Mouse (Mus musculus) neural tube, embryonic 12.5 days (tissue): ENCODE results near the gene Ifit1bl2. TPM values are rescaled to one million over a fixed set of nuclear protein-coding genes. Genes with fewer than 3 reads are reported as not detected.

ENCODE experiments used
- ATAC-seq: fragments of 200-750 bp; cut with Nextera tagmentation; 2 replicates; pipeline ENCODE4 v1.8.0; 2017; ENCODE audit warnings: low read depth, mild to moderate bottlenecking, moderate TSS enrichment, moderate library complexity; ENCODE audit not compliant: low FRiP score
- H3K27ac ChIP-seq: fragments of 300-500 bp; sonication (generic); 2 replicates; pipeline ENCODE4 v1.5.1; 2016
- H3K27me3 ChIP-seq: fragments of 300-500 bp; sonication (generic); replicated peaks from 2 replicates; pipeline ENCODE4 v1.6.1; 2016; ENCODE audit warnings: mild to moderate bottlenecking
- H3K36me3 ChIP-seq: fragments of 300-500 bp; sonication (generic); 2 replicates; pipeline ENCODE4 v1.6.1; 2016; ENCODE audit warnings: mild to moderate bottlenecking
- H3K4me1 ChIP-seq: fragments of 300-500 bp; sonication (generic); 2 replicates; pipeline ENCODE4 v1.6.1; 2016
- H3K4me2 ChIP-seq: fragments of 300-500 bp; sonication (generic); replicated peaks from 2 replicates; pipeline ENCODE4 v1.6.1; 2016; ENCODE audit warnings: mild to moderate bottlenecking
- H3K4me3 ChIP-seq: fragments of 300-500 bp; sonication (generic); 2 replicates; pipeline ENCODE4 v1.5.1; 2016
- H3K9ac ChIP-seq: fragments of 300-500 bp; sonication (generic); 2 replicates; pipeline ENCODE4 v1.6.1; 2016; ENCODE audit warnings: mild to moderate bottlenecking
- H3K9me3 ChIP-seq: fragments of 300-500 bp; sonication (generic); 2 replicates; pipeline ENCODE4 v1.6.1; 2016; ENCODE audit warnings: mild to moderate bottlenecking
- WGBS: fragments of 180-500 bp; shearing (Covaris S2); methylation state at CpG from one replicate; pipeline ENCODE4 v1.1.7; 2016; 5-methylcytosine and 5-hydroxymethylcytosine counted together
- polyA plus RNA-seq: library from polyadenylated mRNA; unstranded; fragments of >200 nt; fragmentation: Nextera tagmentation; extraction: Ambion mirVana; gene quantifications from 2 replicates; pipeline ENCODE4 v1.2.1, GENCODE M21; 2016

Ifit1bl2 gene
- polyA plus RNA-seq, 1 experiment from 2014 or later, result 0.22 TPM

DNA sequence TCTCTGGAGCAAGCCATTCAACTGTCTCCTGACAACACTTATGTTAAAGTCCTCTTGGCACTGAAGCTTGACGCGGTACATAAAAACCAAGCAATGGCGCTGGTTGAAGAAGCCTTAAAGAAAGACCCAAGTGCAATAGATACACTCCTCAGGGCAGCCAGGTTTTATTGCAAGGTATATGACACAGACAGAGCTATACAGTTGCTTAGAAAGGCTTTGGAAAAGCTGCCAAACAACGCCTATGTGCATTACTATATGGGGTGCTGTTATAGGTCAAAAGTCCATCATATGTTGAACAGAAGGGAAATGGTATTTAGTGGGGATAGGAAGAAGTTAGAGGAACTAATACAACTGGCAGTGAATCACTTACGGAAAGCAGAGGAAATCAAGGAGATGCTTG, 66.9 kb downstream of the Ifit1bl2 start:
- no peak overlapping the region for H3K9ac ChIP-seq
- no peak overlapping the region for H3K27ac ChIP-seq
- H3K4me3 ChIP-seq, result no peak overlapping the region
- H3K4me2 ChIP-seq, result no peak overlapping the region
- no peaks in the 10 kb centered on the region for H3K4me1 ChIP-seq
- no peaks in the 10 kb centered on the region for H3K36me3 ChIP-seq
- no peaks in the 10 kb centered on the region for H3K27me3 ChIP-seq
- ATAC-seq, result no peak
- WGBS, result 92% methylated on average over 5 of the region's 5 CpGs
- H3K9me3 ChIP-seq, result no peaks in the 10 kb centered on the region

DNA sequence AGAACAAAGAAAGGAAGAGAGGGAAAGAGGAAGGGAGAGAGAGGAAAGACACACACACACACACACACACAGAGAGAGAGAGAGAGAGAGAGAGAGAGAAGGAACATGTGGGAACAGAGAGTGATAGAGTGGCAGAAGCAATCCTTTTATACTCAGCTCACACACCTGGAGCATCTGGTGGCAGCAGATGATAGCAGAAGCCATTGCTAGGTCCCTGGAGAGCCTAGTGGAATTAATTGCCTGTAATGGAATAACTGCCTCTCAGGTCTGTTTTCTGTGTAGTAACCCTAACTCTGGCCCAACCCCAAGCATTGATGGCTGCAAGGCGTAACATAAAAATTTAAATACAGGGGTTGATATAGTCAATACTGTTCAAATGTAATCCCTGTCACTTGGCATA, 69.5 kb downstream of the Ifit1bl2 start:
- H3K27ac ChIP-seq, result no peak overlapping the region
- no peak overlapping the region for H3K9ac ChIP-seq
- H3K27me3 ChIP-seq, result no peaks in the 10 kb centered on the region
- ATAC-seq, result no peak
- 85% methylated on average over 1 of the region's 1 CpGs for WGBS
- H3K4me2 ChIP-seq, result no peak overlapping the region
- no peaks in the 10 kb centered on the region for H3K36me3 ChIP-seq
- H3K4me3 ChIP-seq, result no peak overlapping the region
- H3K4me1 ChIP-seq, result no peaks in the 10 kb centered on the region
- no peaks in the 10 kb centered on the region for H3K9me3 ChIP-seq

DNA sequence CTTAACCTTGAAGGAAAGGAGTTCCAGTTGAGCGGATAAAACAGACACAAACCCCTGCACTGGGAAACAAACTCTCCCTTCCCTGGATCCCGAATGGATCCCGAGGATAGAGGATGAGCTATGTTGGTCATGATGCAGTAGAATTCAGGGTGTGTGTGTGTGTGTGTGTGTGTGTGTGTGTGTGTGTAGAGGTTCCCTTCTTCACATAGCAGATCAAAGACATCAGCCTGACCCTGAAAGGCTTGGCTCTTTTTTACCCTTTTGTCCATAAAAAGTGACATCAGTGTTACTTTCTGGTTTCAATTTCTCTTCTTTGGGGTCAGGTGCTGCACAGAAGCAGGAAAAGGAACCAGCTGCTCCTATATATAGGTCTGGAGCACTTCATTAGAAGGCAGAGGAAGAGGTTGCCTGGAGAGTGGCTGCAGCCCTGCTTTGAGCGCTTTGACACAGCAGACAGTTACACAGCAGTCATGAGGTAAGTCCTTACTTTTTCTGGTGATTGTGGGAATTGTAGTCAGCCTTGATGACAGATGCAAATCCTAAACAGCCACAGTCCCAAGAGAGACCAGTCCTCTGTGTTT, 70.6 kb downstream of the Ifit1bl2 start:
- Histone ChIP-seq H3K4me2 (no peak overlapping the region), H3K9ac (no peak overlapping the region), H3K27ac (no peak overlapping the region), H3K36me3 (no peaks in the 10 kb centered on the region), H3K4me3 (no peak overlapping the region), H3K4me1 (no peaks in the 10 kb centered on the region), H3K9me3 (no peaks in the 10 kb centered on the region), H3K27me3 (no peaks in the 10 kb centered on the region)
- WGBS, result 72% methylated on average over 4 of the region's 4 CpGs
- no peak for ATAC-seq

DNA sequence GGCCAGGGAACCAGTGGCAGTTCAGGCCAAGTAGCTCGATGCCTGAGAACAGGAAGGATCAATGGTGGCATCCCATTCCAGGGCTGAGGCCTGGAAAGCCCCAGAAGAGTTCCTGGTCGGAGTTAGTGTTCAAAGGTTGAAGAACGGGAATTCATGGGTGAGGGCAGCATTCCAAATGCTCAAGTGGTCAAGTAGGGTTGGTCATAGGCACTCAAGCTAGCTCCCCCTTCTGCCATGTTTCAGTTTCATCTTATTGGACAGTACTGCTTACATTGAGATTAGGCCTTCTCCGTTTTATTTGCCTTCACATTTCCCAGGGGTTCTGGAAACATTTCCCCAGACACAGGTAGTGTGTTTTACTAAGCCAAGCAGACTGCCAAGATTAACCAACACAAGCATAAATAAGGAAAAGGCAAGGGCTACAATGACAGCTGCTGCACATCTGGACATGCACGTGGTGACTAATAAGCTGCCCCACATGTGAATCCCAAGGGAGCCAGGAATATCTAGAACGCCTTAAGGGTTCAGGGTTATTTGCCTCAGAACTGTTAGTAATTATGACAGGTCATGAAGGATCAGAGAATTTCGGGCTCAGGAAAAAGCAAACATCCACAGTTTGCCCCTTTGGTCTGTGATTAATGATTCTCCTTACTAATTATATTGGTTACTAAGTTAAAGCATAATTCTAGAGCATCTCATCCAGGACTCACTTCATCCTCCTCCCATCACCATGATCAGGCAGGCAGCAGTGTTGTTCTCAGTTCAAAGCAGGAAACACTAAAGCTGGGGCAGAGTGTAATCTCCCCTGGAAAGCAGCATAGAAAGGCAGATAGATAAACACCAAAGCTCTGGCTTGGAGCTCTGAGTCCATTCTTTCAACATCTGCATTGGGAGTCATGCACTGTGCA, 71.3 kb downstream of the Ifit1bl2 start:
- WGBS, result 77% methylated on average over 7 of the region's 7 CpGs
- Histone ChIP-seq H3K4me2 (no peak overlapping the region), H3K27ac (no peak overlapping the region), H3K9ac (no peak overlapping the region), H3K36me3 (no peaks in the 10 kb centered on the region), H3K27me3 (no peaks in the 10 kb centered on the region), H3K9me3 (no peaks in the 10 kb centered on the region), H3K4me3 (no peak overlapping the region), H3K4me1 (no peaks in the 10 kb centered on the region)
- no peak for ATAC-seq

Other genes starting within 250 kb of the Ifit1bl2 start
- 1.6 and 2.1 TPM in 2 replicates for gene Ch25h, start 165.6 kb downstream of the Ifit1bl2 start, polyA plus RNA-seq
- gene Lipa, start 113.3 kb downstream of the Ifit1bl2 start, polyA plus RNA-seq, result 23.1 and 23.9 TPM in 2 replicates
- 3.5 and 4.5 TPM in 2 replicates for gene Ifit2, start 90.0 kb downstream of the Ifit1bl2 start, polyA plus RNA-seq
- 0.18 and 0.23 TPM in 2 replicates for gene Ifit3, start 57.2 kb downstream of the Ifit1bl2 start, polyA plus RNA-seq
- 0.25 and 0.50 TPM in 2 replicates for gene Ifit1bl1, start 38.8 kb downstream of the Ifit1bl2 start, polyA plus RNA-seq
- gene Ifit3b, start 32.8 kb downstream of the Ifit1bl2 start, polyA plus RNA-seq, result 0.09 TPM in 1 of 2 replicates, not detected in the other
- gene Ifit1, start 128 bp upstream of the Ifit1bl2 start, polyA plus RNA-seq, result 0.08 and 0.18 TPM in 2 replicates
- 2.1 and 2.4 TPM in 2 replicates for gene Slc16a12, start 106.5 kb upstream of the Ifit1bl2 start, polyA plus RNA-seq
- 9.2 and 9.9 TPM in 2 replicates for gene Pank1, start 238.7 kb upstream of the Ifit1bl2 start, polyA plus RNA-seq